Mouse (Mus musculus): ENCODE results near the gene Cryz. TPM values are rescaled to one million over a fixed set of nuclear protein-coding genes. Genes with fewer than 3 reads are reported as not detected.
"Not testable (repeated sequence)": the region's sequence is repeated elsewhere in the genome, so short reads cannot be mapped to it uniquely, and the experiment has no call there.

The Cryz gene
- polyA plus RNA-seq, 1 experiment from 2014 or later: 20.5 TPM

DNA sequence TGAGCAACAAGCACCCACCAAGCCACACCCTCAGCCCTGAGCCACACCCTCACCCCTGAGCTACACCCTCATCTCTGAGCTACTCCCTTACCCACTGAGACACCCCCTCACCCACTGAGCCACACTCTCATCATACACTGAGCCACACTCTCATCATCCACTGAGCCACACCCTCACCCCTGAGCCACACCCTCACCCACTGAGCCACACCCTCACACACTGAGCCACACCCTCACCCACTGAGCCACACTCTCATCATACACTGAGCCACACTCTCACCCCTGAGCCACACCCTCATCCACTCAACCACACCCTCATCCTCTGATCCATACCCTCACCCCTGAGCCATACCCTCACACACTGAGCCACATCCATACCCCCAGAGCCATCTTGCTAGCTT lies 31.8 kb downstream of the Cryz start:
- Histone ChIP-seq H3K9me3 (replicated peaks; ENCODE audit: control insufficient read depth, low read length) (no peaks in the 10 kb centered on the region), H3K27me3 (ENCODE audit: control insufficient read depth, insufficient read depth, low read depth, low read length) (no peaks in the 10 kb centered on the region), H3K4me2 (ENCODE audit: low read depth, low read length) (no peak overlapping the region), H3K4me1 (ENCODE audit: control insufficient read depth, low read depth, low read length) (no peaks in the 10 kb centered on the region), H3K9ac (ENCODE audit: low read depth, low read length) (no peak overlapping the region), H3K4me3 (ENCODE audit: low read depth, low read length) (no peak overlapping the region), H3K36me3 (ENCODE audit: control insufficient read depth, insufficient read depth) (no peaks in the 10 kb centered on the region), H3K27ac (ENCODE audit: low read length) (no peak overlapping the region)
- ATAC-seq (ENCODE audit: low read depth): peak; percentile 76

DNA sequence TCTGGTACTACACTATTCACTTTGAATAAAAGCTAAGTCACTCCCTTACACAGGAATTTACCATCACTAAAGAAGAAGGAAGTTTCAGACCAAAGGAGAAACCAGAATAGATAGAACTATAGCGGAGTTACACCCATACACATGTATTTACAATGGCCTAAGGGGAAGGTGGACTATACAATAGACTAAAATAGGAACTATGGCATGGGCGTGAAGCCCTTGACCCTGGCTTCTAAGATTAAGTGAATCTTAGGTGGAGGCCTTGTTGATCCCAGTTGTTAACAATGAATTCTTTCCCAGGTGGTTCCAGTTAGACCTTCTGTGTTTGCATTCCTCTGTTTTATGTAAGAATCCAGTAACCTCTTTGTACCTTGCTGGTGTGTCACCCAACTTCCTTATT lies 34.8 kb downstream of the Cryz start:
- H3K9ac ChIP-seq (ENCODE audit: low read depth, low read length): not testable (repeated sequence)

DNA sequence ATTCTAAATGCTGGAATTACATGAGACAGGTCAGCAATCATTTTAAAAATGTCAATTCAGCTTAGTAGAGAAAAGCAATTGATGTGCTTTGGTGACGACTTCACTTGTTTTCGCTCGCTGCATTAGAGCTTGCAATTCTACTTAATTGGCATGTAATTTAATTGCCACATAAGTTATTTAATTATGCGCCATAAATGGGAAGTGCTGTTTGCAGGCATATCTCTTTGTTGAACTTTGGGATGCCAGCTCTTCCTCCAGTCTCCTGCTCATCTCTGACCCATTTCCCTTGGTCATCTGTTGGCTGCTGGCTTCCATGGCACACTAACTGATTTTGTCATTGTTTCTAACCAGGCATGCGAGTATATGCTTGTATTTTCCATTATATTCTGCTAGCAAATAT lies 36.6 kb downstream of the Cryz start:
- ATAC-seq (ENCODE audit: low read depth): no peak
- 68% methylated on average over 5 of the region's 5 CpGs for WGBS (ENCODE audit: insufficient replicate concordance)
- no peak overlapping the region for H3K4me2 ChIP-seq (ENCODE audit: low read depth, low read length)
- H3K9me3 ChIP-seq (replicated peaks; ENCODE audit: control insufficient read depth, low read length): no peaks in the 10 kb centered on the region
- no peak overlapping the region for H3K4me3 ChIP-seq (ENCODE audit: low read depth, low read length)
- no peaks in the 10 kb centered on the region for H3K36me3 ChIP-seq (ENCODE audit: control insufficient read depth, insufficient read depth)
- no peak overlapping the region for H3K9ac ChIP-seq (ENCODE audit: low read depth, low read length)
- no peaks in the 10 kb centered on the region for H3K4me1 ChIP-seq (ENCODE audit: control insufficient read depth, low read depth, low read length)
- no peak overlapping the region for H3K27ac ChIP-seq (ENCODE audit: low read length)
- no peaks in the 10 kb centered on the region for H3K27me3 ChIP-seq (ENCODE audit: control insufficient read depth, insufficient read depth, low read depth, low read length)

More for the DNA sequence above, 34.8 kb downstream of the Cryz start:
- H3K4me3 ChIP-seq (ENCODE audit: low read depth, low read length); H3K27me3 ChIP-seq (ENCODE audit: control insufficient read depth, insufficient read depth, low read depth, low read length); H3K4me2 ChIP-seq (ENCODE audit: low read depth, low read length); H3K27ac ChIP-seq (ENCODE audit: low read length); H3K4me1 ChIP-seq (ENCODE audit: control insufficient read depth, low read depth, low read length); H3K9me3 ChIP-seq (replicated peaks; ENCODE audit: control insufficient read depth, low read length); H3K36me3 ChIP-seq (ENCODE audit: control insufficient read depth, insufficient read depth); ATAC-seq (ENCODE audit: low read depth): not testable (repeated sequence)
- 50% methylated on average over 2 of the region's 2 CpGs for WGBS (ENCODE audit: insufficient replicate concordance)

DNA sequence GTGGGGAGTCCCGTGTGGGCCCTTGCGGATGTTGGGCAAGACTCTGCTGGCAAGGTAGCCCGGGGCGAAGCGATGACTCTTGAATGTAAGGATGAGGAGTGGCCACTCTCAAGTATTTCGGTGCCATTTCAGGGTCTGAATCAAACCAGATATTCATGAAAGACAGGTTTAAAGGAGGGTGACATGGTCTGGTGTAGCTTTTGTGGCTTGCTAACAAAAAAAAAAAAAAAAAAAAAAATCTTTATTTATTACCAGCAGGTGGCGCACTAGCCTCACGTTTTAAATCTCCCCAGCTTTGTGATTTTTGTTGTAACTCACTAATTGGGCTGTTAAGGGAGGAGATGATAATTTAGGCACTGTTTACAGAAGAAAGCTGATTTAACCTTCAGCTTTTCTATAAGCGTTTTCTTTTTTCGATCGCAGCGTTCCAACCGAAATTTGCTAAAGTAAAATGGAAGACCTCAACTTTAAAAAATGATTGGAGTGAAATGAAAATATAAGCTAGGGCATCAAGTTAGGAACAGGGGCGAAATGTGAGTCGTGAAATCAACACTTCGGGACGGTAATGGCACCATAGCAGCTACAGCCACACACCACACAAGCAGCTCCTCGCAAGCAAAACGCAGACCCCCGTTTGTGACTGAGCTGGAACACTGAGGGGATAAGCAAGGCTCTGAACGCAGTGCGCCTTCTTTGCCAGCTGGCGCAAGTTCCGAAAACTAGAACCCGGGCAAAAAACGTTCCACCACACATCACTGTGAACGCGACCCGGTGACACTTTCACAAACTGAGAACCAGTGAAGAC lies 50.3 kb downstream of the Cryz start:
- no peaks in the 10 kb centered on the region for H3K9me3 ChIP-seq (replicated peaks; ENCODE audit: control insufficient read depth, low read length)
- 50% methylated on average over 29 of the region's 29 CpGs for WGBS (ENCODE audit: insufficient replicate concordance)
- H3K27me3 ChIP-seq (ENCODE audit: control insufficient read depth, insufficient read depth, low read depth, low read length): no peaks in the 10 kb centered on the region
- 0 out of 2 replicates have a peak overlapping the region, but pooled peaks have one; percentile 3 for H3K4me2 ChIP-seq (ENCODE audit: low read depth, low read length)
- no peak overlapping the region for H3K9ac ChIP-seq (ENCODE audit: low read depth, low read length)
- H3K4me3 ChIP-seq (ENCODE audit: low read depth, low read length): no peak overlapping the region
- H3K36me3 ChIP-seq (ENCODE audit: control insufficient read depth, insufficient read depth): no peaks in the 10 kb centered on the region
- ATAC-seq (ENCODE audit: low read depth): no peak
- H3K27ac ChIP-seq (ENCODE audit: low read length): no peak overlapping the region
- no peaks in the 10 kb centered on the region for H3K4me1 ChIP-seq (ENCODE audit: control insufficient read depth, low read depth, low read length)

DNA sequence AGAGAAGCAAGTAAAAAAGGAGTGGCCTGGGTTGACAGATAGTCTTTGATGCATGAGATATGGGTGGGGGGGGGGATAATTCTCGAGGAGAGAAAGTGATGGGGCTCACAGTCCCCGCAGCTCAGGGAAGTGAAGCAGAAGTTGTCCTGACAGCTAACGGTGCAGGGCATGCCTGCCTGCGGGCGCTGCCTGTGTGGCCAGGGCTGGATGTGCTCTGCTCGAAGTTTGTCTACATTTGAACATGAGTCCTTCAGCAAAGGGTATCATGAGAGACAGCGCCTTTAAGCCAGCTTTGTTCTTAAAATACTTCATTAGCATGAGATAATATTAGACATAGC lies 50.9 kb downstream of the Cryz start:
- no peaks in the 10 kb centered on the region for H3K36me3 ChIP-seq (ENCODE audit: control insufficient read depth, insufficient read depth)
- no peaks in the 10 kb centered on the region for H3K27me3 ChIP-seq (ENCODE audit: control insufficient read depth, insufficient read depth, low read depth, low read length)
- H3K4me2 ChIP-seq (ENCODE audit: low read depth, low read length): 0 out of 2 replicates have a peak overlapping the region, but pooled peaks have one; percentile 3
- H3K9me3 ChIP-seq (replicated peaks; ENCODE audit: control insufficient read depth, low read length): no peaks in the 10 kb centered on the region
- H3K4me1 ChIP-seq (ENCODE audit: control insufficient read depth, low read depth, low read length): no peaks in the 10 kb centered on the region
- no peak overlapping the region for H3K4me3 ChIP-seq (ENCODE audit: low read depth, low read length)
- H3K9ac ChIP-seq (ENCODE audit: low read depth, low read length): no peak overlapping the region
- H3K27ac ChIP-seq (ENCODE audit: low read length): no peak overlapping the region
- no peak for ATAC-seq (ENCODE audit: low read depth)
- WGBS (ENCODE audit: insufficient replicate concordance): 36% methylated on average over 7 of the region's 7 CpGs

- 66% methylated on average over 20 of the region's 20 CpGs for WGBS (ENCODE audit: insufficient replicate concordance)
- Histone ChIP-seq H3K4me2 (ENCODE audit: low read depth, low read length) (no peak overlapping the region), H3K4me1 (ENCODE audit: control insufficient read depth, low read depth, low read length) (no peaks in the 10 kb centered on the region), H3K27ac (ENCODE audit: low read length) (no peak overlapping the region), H3K36me3 (ENCODE audit: control insufficient read depth, insufficient read depth) (no peaks in the 10 kb centered on the region), H3K27me3 (ENCODE audit: control insufficient read depth, insufficient read depth, low read depth, low read length) (no peaks in the 10 kb centered on the region), H3K9ac (ENCODE audit: low read depth, low read length) (no peak overlapping the region), H3K4me3 (ENCODE audit: low read depth, low read length) (no peak overlapping the region), H3K9me3 (replicated peaks; ENCODE audit: control insufficient read depth, low read length) (no peaks in the 10 kb centered on the region)
- no peak for ATAC-seq (ENCODE audit: low read depth)
These were observed 53.1 kb downstream of the Cryz start for GRCm38 (mm10) chr3:154649411-154650285.

GRCm38 (mm10) chr3:154651192-154651821 lies 54.8 kb downstream of the Cryz start:
- Histone ChIP-seq H3K9me3 (replicated peaks; ENCODE audit: control insufficient read depth, low read length) (no peaks in the 10 kb centered on the region), H3K27ac (ENCODE audit: low read length) (no peak overlapping the region), H3K36me3 (ENCODE audit: control insufficient read depth, insufficient read depth) (no peaks in the 10 kb centered on the region), H3K4me1 (ENCODE audit: control insufficient read depth, low read depth, low read length) (no peaks in the 10 kb centered on the region), H3K4me2 (ENCODE audit: low read depth, low read length) (no peak overlapping the region), H3K9ac (ENCODE audit: low read depth, low read length) (no peak overlapping the region), H3K27me3 (ENCODE audit: control insufficient read depth, insufficient read depth, low read depth, low read length) (no peaks in the 10 kb centered on the region), H3K4me3 (ENCODE audit: low read depth, low read length) (no peak overlapping the region)
- WGBS (ENCODE audit: insufficient replicate concordance): 61% methylated on average over 10 of the region's 10 CpGs
- no peak for ATAC-seq (ENCODE audit: low read depth)

DNA sequence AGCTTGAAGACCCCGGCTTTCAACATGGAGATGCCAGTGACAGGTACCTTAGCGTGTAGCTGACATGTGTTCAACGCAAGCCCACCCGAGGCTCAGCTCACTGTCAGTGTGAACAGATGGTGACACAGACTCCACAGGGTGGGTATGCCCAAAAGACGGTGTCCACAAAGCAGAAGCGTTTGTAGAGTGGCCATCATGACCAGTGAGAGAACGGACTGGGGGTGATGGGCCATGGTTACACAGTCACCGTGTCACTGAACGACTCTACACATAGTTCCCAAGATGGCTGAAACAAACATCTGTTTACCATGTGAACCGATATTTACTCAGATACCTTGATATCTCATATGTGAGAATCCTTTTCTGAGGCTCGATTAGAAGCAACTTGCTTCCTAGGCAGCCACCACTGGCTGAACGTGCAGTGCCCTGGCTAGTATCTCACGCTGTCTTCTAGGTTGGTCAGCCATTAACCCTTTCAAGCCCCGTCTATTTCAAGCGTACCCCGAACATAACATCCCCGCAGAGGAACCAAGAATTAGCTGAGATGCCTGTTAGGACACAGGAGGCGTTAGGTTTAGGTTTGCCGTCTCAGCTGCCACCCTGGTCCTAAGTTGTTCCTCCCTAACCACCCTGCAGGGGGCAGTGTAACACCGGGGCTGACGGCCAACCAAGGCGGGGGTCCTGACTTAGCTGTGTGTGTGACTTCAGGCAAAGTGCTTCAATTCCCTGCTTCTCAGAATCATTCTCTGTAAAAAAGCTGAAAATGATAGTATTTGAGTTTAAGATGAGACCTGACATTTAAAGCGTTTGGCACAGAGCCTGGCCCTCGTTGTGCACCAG lies 56.3 kb downstream of the Cryz start:
- Histone ChIP-seq H3K4me2 (ENCODE audit: low read depth, low read length) (no peak overlapping the region), H3K36me3 (ENCODE audit: control insufficient read depth, insufficient read depth) (no peaks in the 10 kb centered on the region), H3K4me3 (ENCODE audit: low read depth, low read length) (no peak overlapping the region), H3K9ac (ENCODE audit: low read depth, low read length) (no peak overlapping the region), H3K4me1 (ENCODE audit: control insufficient read depth, low read depth, low read length) (no peaks in the 10 kb centered on the region), H3K9me3 (replicated peaks; ENCODE audit: control insufficient read depth, low read length) (no peaks in the 10 kb centered on the region), H3K27ac (ENCODE audit: low read length) (no peak overlapping the region), H3K27me3 (ENCODE audit: control insufficient read depth, insufficient read depth, low read depth, low read length) (no peaks in the 10 kb centered on the region)
- ATAC-seq (ENCODE audit: low read depth): no peak
- 38% methylated on average over 24 of the region's 24 CpGs for WGBS (ENCODE audit: insufficient replicate concordance)
